Mouse (Mus musculus) olfactory bulb, adult 2 months (tissue): ENCODE data around the gene Rab4b.

ENCODE experiments used
- CTCF ChIP-seq: fragments of 200-500 bp; IDR thresholded peaks from 2 replicates; pipeline ENCODE4 v1.5.1; 2012; ENCODE audit warnings: low read depth, mild to moderate bottlenecking, low read length, moderate library complexity; ENCODE audit not compliant: insufficient read depth
- POLR2A ChIP-seq: fragments of 200-500 bp; IDR thresholded peaks from 2 replicates; pipeline ENCODE4 v1.6.1; 2012; ENCODE audit warnings: mild to moderate bottlenecking, low read depth, low read length, moderate library complexity; ENCODE audit not compliant: insufficient read depth

DNA sequence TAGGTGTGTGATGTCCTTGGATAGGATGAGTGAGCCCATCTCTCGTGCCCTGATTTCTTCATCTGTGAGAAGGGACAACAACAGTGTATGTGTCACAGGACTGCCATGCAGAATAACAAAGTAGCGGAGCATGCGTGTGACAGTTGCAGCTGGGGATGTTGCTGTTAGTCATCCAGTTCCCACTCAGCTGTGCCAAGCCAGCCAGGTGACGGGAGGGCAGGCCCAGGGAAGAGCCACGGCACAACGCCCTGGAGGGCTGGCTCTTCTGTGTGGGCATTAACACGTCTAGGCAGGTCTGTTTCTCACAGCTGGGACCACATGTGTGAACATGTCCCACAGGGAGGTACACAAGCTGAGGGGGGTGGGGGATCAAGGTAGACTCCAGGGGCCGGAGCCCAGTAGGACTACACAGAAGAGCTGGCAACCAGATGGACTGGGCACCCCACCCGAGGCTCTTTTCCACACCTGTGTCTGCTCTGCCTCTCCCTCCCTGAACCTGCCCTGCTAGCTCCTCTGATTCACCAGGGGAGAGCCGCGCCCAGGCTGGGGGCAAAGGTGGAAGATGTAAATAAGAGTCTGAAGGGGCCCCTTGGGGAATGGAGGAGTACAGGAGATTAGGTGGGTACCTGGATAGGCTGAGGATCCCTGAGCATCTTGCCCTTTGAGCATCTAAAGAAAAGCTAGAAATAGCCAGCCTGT is 46.3 kb upstream of the Rab4b start:
- TF ChIP-seq CTCF = no peak
- no peak for TF ChIP-seq POLR2A
